Mouse (Mus musculus): Measurements from ENCODE around the gene Aqp3.

Aqp3 gene

DNA sequence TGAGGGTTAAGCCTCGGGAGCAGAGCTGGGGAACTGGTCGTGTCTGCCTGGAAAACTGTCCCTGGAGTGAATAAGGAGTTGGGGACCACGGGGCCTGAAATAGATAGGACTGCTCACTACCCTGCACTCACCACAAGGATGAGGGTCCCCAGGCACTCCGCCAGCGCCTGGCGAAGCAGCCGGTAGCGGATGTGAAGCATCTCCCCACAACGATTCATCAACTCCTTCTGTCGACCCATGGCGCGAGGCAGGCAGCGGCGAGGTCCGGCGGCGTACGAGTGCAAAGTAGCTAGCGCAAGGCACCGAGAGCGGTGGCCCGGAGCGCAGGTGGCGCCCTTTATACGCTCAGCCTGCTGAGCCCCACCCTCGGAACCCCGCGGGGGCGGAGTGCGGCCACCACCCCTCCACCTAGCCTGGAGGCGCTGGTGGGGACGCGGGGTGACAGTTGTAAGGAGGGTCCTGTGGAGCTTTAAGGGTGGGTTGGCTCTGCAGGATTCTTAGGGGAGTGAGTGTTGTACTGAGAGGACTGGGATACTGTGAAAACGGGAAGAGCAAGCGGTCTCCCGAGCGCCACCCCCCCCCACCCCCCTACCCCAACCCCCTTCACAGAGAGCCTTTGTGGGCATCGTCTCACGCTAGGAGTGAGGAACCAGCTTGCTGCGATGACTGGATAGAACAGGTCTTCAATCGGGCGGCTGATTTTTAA is at the start of gene Aqp3:
Aqp3 (minus strand) TSS at position 313 of the 706 bp plus-strand sequence.
- DNase-seq (ENCODE audit: low spot score) = peak; percentile 78

DNA sequence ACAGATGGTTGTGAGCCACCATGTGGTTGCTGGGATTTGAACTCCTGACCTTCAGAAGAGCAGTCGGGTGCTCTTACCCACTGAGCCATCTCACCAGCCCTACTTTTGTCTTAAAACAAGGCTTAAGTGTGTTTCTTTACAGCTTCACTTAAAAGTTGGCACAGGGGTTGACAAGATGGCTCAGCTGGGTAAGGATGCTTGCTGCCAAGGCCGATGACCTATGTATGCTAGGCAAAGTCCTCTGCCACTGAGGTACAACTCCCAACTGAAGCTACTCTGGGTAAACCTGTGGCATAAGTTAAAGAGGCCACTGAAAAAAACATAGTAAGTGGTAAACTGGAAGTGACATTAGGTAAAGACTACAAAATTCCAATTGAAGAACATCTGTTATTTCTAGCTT is 44.6 kb upstream of the Aqp3 start:
- no peak for DNase-seq (ENCODE audit: low spot score)

- DNase-seq (ENCODE audit: low spot score) = no peak
Observed at GRCm38 (mm10) chr4:41140174-41140875, 42.3 kb upstream of the Aqp3 start.

- peak; percentile 54 for DNase-seq (ENCODE audit: low spot score)
Observed at GRCm38 (mm10) chr4:41136811-41137210, 38.8 kb upstream of the Aqp3 start.

DNA sequence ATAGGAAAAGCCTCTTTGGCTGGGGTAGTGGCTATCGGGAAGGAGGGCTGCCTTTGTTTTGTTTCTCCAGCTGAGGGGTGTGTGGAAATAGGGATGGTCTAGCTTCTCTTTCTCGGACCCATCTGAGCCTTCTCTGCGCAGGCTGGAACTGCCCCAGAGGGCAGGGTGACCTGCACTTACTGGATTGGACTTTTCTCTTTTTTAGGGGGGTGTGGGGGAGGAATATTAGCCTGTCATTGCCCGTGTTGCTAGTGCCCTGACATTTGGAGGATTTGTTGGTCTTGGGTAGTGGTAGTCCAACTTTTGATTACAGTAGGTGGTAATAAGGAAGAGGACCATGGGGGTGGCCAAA is 38.4 kb upstream of the Aqp3 start:
- no peak for DNase-seq (ENCODE audit: low spot score)

- peak; percentile 80 for DNase-seq (ENCODE audit: low spot score)
Observed at GRCm38 (mm10) chr4:41135711-41136453, 37.9 kb upstream of the Aqp3 start, which contains the start of gene Ube2r2. TSS of gene Ube2r2 (plus strand) at chr4:41135743.

GRCm38 (mm10) chr4:41134935-41135710 is 37.1 kb upstream of the Aqp3 start:
- peak; percentile 93 for DNase-seq (ENCODE audit: low spot score)

DNA sequence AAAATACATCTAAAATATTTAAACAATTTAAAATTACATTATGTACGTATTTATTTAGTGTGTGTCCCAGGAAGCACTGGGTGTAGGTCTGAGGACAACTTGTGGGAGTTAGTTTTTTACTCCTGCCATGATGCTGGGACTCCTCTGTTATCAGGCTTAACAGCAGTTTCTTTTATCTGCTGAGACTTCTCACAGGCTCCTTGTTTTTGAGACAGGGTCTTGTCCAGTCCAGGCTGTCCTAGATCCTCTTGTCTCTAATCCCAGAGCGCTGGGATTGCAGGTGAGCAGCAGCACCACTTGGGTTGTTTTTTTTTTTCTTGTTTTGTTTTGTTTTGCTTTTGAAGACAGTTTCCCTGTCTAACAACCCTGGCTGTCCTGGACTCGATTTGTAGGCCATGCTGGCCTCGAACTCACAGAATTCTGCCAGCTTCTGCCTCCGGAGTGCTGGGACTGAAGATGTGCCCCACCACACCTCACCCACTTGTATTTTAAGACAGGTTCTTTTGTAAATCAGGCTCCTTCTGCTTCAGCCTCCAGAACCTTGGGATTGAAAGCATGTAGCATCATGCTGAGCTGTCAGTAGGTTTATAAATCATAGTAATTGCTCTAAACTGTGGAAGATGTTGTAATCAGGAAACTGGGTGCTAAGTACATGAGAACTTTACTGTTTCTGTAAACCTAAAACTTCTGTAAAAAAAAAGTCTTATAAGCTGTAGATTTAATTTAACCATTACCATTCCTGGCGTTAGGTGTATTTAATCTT is 35.7 kb upstream of the Aqp3 start:
- DNase-seq (ENCODE audit: low spot score) = no peak

- no peak for DNase-seq (ENCODE audit: low spot score)
Observed at GRCm38 (mm10) chr4:41132471-41132870, 34.5 kb upstream of the Aqp3 start.

DNA sequence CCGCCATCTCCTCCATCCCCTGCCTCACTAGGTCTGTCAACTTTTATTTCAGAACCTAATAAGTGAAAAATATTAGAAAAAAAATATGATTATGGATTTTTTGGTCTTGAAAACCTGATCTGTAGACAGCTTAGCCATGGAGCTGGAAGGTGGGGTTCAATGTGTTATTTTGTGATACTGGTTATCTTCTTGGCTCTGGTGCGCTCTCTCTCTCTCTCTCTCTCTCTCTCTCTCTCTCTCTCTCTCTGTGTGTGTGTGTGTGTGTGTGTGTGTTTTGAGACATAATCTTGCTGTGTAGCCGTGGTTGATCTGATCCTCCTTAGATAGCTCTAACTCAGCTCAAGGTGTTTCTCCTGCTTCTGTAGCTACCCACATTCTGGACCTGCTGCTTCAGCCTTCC is 31.9 kb upstream of the Aqp3 start:
- DNase-seq (ENCODE audit: low spot score) = no peak

- peak; percentile 58 for DNase-seq (ENCODE audit: low spot score)
Observed at GRCm38 (mm10) chr4:41129406-41129805, 31.4 kb upstream of the Aqp3 start.

GRCm38 (mm10) chr4:41124180-41124951 is 26.4 kb upstream of the Aqp3 start, which contains the start of gene Nol6:
TSS of gene Nol6 (minus strand) at chr4:41124455.
- peak; percentile 99 for DNase-seq (ENCODE audit: low spot score)

DNA sequence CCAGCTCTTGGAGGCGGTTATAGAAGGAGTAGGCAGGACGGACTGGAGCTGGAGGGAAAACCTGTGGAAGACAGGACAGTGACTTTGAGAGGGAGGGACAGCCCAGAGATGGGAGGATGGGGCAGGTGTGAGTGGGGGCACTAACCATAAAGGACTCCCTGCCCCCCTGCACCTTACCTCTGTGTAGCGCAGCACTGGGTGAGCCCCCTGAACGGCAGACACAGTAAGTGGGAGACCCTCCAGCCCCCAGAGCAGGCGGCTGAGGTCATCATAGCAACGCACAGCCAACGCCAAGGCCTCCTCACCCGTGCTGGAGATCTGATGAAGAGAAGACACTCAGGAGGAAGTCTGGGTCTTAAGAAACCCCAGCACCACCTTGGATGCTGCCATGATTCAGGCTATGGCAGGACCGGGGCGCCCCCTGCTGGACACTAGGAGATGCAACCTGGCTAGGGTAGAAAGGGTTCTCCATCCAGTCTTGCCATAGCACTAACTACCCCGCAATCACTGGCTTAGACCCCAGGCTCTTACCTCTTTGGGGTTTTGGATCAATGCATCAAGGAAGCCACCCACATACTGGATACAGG is 20.8 kb upstream of the Aqp3 start:
- DNase-seq (ENCODE audit: low spot score) = peak; percentile 42

GRCm38 (mm10) chr4:41116817-41117216 is 18.8 kb upstream of the Aqp3 start:
- DNase-seq (ENCODE audit: low spot score) = no peak

DNA sequence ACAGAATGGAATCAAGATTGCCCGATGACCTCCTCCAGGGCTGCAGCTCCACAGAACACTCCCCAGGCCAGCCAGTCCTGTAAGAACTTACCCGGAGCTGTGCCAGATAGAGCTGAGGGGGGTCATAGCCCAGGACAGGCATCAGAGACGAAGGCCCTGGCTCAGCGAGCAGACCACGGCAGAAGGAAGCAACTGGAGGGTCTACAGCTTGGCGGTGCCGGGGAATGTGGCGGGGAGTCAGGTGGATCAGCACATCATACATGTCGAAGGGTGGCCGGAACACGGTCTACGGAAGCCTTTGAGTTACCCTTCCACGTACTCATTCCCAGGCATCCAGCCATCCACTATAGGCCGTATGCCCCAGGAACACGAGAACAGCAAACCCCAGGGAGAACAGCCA is 17.8 kb upstream of the Aqp3 start:
- no peak for DNase-seq (ENCODE audit: low spot score)

GRCm38 (mm10) chr4:41115074-41115473 is 17.1 kb upstream of the Aqp3 start:
- no peak for DNase-seq (ENCODE audit: low spot score)

DNA sequence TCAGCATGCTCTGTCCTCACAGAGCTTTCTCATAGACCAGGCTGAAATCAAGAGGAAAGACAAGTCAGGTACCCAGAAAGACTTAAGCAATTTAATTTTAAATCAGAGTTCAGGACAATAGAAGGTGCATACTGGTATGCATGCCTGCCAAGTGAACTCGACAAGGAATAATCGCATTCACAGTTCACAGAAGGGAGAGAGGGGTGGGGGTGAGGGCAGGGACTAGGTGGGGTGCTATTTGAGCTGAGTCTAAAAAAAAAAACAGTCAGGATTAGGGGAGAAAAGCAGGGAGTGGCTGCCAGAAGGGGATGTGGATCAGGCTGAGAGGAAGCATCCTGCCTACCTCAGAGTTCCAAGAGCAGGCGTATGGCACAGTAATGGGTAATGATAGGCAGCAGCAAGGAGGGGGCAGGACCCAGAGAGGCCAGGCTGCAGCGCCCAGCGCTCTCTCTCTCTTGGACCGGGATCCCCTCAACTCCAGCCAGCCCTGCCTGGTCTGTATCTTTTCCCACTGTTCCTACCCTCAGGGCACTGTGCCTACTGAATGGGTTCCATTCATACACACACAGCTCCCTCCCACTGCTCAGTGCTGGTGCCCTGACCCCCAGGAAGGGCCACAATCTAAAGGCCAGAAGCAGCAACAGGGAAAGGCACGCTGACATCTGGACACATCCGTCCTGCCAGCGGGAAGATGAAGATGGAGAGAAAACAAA is 16.5 kb upstream of the Aqp3 start:
- DNase-seq (ENCODE audit: low spot score) = no peak

GRCm38 (mm10) chr4:41108717-41109425 is 10.9 kb upstream of the Aqp3 start:
- peak; percentile 74 for DNase-seq (ENCODE audit: low spot score)

GRCm38 (mm10) chr4:41107440-41107839 is 9.5 kb upstream of the Aqp3 start:
- no peak for DNase-seq (ENCODE audit: low spot score)
